Mouse (Mus musculus) liver, postnatal 0 days (tissue): Measurements from ENCODE around the gene C1qtnf7.

ENCODE experiments used
- CTCF ChIP-seq: sonication (generic); IDR thresholded peaks from 2 replicates; pipeline ENCODE4 v1.5.1; 2016; ENCODE audit warnings: antibody characterized with exemption, low read depth
- EP300 ChIP-seq: IDR thresholded peaks from 2 replicates; pipeline ENCODE4 v1.6.1; 2016; ENCODE audit warnings: antibody characterized with exemption, low read depth, mild to moderate bottlenecking

- TF ChIP-seq CTCF, result no peak
- TF ChIP-seq EP300, result no peak
Measured at GRCm38 (mm10) chr5:43555406-43555805, 40.1 kb downstream of the C1qtnf7 start.
